Mouse (Mus musculus) forebrain, embryonic 16.5 days (tissue): ENCODE data around the gene Pik3cg. TPM values are rescaled to one million over a fixed set of nuclear protein-coding genes. Genes with fewer than 3 reads are reported as not detected.
A peak's percentile ranks its signal among the peaks of the same experiment; 100 is the strongest.
"Not testable (repeated sequence)": the region's sequence is repeated elsewhere in the genome, so short reads cannot be mapped to it uniquely, and the experiment has no call there.

Experiments
- ATAC-seq: fragments of 200-750 bp; cut with Nextera tagmentation; 2 replicates; pipeline ENCODE4 v1.8.0; 2017; ENCODE audit warnings: mild to moderate bottlenecking, moderate library complexity
- H3K27ac ChIP-seq: fragments of 300-500 bp; sonication (generic); 2 replicates; pipeline ENCODE4 v1.5.1; 2014; ENCODE audit warnings: low read length, control low read depth
- H3K27me3 ChIP-seq: fragments of 300-500 bp; sonication (generic); replicated peaks from 2 replicates; pipeline ENCODE4 v1.6.1; 2014; ENCODE audit warnings: low read length; ENCODE audit not compliant: control insufficient read depth, insufficient read depth
- H3K36me3 ChIP-seq: fragments of 300-500 bp; sonication (generic); 2 replicates; pipeline ENCODE4 v1.6.1; 2014; ENCODE audit not compliant: control insufficient read depth, insufficient read depth
- H3K4me1 ChIP-seq: fragments of 300-500 bp; sonication (generic); replicated peaks from 2 replicates; pipeline ENCODE4 v1.6.1; 2014; ENCODE audit warnings: low read length; ENCODE audit not compliant: control insufficient read depth, insufficient read depth
- H3K4me2 ChIP-seq: fragments of 300-500 bp; sonication (generic); 2 replicates; pipeline ENCODE4 v1.6.1; 2014; ENCODE audit warnings: mild to moderate bottlenecking, low read length, control low read depth
- H3K4me3 ChIP-seq: fragments of 300-500 bp; sonication (generic); replicated peaks from 2 replicates; pipeline ENCODE4 v1.5.1; 2014; ENCODE audit warnings: mild to moderate bottlenecking, low read length, control low read depth
- H3K9ac ChIP-seq: fragments of 300-500 bp; sonication (generic); replicated peaks from 2 replicates; pipeline ENCODE4 v1.6.1; 2014; ENCODE audit warnings: low read depth, low read length, control low read depth
- H3K9me3 ChIP-seq: fragments of 300-500 bp; sonication (generic); 2 replicates; pipeline ENCODE4 v1.6.1; 2016; ENCODE audit warnings: low read length; ENCODE audit not compliant: control insufficient read depth
- WGBS: fragments of 180-500 bp; shearing (Covaris S2); extraction: QIAGEN DNeasy Blood & Tissue Kit; methylation state at CpG from one replicate; pipeline ENCODE4 v1.1.7; 2014; 5-methylcytosine and 5-hydroxymethylcytosine counted together
- polyA plus RNA-seq: library from polyadenylated mRNA; unstranded; fragments of >200 nt; fragmentation: Nextera tagmentation; extraction: Ambion mirVana; gene quantifications from 2 replicates; pipeline ENCODE4 v1.2.1, GENCODE M21; 2015

Gene Pik3cg
- 0.76 and 1.5 TPM in 2 replicates for polyA plus RNA-seq

DNA sequence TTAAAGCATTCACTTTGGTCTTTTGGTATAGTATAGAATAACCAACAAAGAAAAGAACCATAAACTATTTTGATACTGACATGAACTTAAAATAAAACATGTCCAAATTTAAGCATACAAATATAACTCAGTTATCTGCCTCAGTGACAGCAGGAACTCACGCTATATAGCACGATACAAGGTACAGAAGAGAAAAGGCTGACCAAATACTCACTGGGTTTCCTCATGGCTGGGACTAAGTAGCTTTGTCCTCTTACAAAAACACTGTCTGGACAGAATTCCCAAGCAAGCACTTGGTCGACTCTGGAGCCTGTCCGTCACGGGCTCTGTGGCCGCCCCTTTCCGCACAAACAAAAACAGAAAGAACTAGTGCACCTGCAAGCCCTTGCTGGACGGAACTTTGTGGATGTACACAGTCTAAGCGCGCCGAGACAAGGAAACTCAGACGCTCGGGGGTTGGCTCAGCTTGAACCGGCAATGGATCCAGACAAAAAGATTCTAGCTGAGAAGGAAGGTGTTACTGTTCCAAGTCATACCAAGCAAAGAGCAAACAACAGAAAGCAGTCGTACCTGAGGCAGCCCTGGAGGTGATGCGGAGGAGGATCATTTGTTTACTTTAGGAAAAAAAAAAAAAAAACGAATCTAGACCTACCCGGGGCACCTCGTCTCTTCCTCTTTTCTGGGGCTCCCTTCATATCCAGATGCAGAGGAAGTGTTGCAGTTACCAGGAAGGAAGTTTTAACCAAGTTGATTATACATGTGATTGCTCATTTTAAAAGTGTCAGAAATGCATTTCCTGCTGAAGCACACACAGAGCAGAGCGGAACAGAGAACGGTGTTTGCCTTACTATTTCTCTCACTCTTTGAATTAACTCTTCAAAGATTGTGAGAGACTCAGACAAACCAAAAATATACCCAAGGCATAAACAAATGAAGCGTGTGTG lies at the start of gene Pik3cg:
Gene Pik3cg (minus strand): TSS at position 712 of the 944 bp plus-strand sequence.
- ATAC-seq = no peak
- Histone ChIP-seq H3K36me3 (no peaks in the 10 kb centered on the region), H3K9me3 (no peaks in the 10 kb centered on the region), H3K27me3 (no peaks in the 10 kb centered on the region), H3K9ac (no peak within 1 kb of the TSS), H3K4me1 (peaks cover 10% of the 10 kb centered on the region), H3K27ac (no peak within 1 kb of the TSS), H3K4me2 (no peak within 1 kb of the TSS), H3K4me3 (no peak within 1 kb of the TSS)
- WGBS = 58% methylated on average over 22 of the region's 22 CpGs

DNA sequence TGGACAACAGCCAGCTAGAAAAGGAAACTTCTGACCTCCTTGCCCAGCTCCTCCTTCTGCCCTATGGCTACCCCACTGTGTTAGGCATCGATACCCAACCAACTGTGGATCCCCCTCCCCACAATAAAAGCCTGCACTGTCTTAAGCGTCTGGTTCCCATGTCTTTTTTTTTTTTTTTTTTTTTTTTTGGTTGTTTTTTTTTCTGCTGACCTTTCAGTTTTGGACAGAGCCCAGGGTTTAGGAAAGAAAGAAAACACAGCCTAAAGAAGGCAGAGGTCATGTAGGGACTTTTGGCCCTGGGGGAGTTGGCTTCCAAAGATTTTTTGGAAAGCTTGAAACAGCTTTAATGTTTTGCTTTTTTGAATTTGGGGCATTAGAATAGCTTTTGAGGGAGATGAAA lies 40.0 kb upstream of the Pik3cg start:
- Histone ChIP-seq H3K4me1 (no peaks in the 10 kb centered on the region), H3K27me3 (no peaks in the 10 kb centered on the region), H3K36me3 (no peaks in the 10 kb centered on the region), H3K4me2 (no peak overlapping the region), H3K9me3 (no peaks in the 10 kb centered on the region), H3K4me3 (no peak overlapping the region), H3K9ac (no peak overlapping the region), H3K27ac (no peak overlapping the region)
- ATAC-seq = no peak
- WGBS = 65% methylated on average over 2 of the region's 2 CpGs

DNA sequence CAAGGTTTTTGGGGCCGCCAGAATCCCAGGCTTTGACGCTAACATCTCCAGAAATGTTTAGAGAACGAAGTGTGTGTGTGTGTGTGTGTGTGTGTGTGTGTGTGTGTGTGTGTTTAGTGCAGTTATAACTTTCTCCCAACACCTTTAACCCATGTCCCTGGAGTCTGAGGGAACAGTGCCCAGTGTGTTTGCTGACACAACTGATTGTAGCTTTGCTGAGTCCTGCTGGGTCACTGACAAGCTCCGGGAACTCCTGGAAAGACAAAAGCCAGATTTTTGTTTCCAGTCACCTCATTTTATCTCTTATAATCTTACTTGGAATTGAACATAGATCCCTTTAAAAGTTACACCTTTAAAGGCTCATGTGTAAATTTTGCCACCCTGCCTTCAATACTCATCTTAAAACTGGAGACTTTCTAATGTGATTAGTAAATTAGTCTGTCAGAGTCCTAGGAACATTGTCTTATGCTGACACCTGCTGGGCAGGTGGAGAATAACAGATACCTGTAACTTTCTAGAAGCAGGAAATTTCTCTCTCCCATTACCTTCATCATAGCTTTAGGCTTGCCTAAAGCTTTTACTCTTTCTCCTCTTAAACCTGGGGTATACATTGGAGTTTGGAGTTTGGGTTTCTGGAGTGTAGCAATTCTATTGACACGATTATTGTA lies 37.2 kb upstream of the Pik3cg start:
- no peak overlapping the region for H3K9ac ChIP-seq
- 0 out of 2 replicates have a peak, but pooled peaks have one; percentile 23 for ATAC-seq
- WGBS = 72% methylated on average over 5 of the region's 5 CpGs

DNA sequence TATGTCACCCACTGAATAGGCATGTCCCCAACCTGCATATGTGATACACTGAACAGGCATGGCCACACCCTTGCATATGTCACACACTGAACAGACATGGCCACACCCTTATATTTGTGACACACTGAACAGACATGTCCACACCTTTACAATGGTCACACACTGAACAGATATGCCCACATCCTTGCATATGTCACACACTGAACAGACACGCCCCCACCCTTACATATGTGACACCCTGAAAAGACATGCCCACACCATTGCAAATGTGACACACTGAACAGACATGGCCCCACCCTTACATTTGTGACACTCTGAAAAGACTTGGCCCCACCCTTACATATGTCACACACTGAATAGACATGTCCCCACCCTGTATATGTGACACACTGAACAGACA lies 35.1 kb upstream of the Pik3cg start:
- Histone ChIP-seq H3K9me3 (no peaks in the 10 kb centered on the region), H3K4me1 (no peaks in the 10 kb centered on the region), H3K27ac (no peak overlapping the region), H3K9ac (no peak overlapping the region), H3K4me2 (no peak overlapping the region), H3K4me3 (no peak overlapping the region), H3K36me3 (no peaks in the 10 kb centered on the region), H3K27me3 (no peaks in the 10 kb centered on the region)
- ATAC-seq = no peak
- WGBS = 89% methylated on average over 1 of the region's 1 CpGs

More for the DNA sequence above, 37.2 kb upstream of the Pik3cg start:
- Histone ChIP-seq H3K4me3 (no peak overlapping the region), H3K27ac (no peak overlapping the region), H3K27me3 (no peaks in the 10 kb centered on the region), H3K9me3 (no peaks in the 10 kb centered on the region), H3K36me3 (no peaks in the 10 kb centered on the region), H3K4me1 (no peaks in the 10 kb centered on the region), H3K4me2 (no peak overlapping the region)

DNA sequence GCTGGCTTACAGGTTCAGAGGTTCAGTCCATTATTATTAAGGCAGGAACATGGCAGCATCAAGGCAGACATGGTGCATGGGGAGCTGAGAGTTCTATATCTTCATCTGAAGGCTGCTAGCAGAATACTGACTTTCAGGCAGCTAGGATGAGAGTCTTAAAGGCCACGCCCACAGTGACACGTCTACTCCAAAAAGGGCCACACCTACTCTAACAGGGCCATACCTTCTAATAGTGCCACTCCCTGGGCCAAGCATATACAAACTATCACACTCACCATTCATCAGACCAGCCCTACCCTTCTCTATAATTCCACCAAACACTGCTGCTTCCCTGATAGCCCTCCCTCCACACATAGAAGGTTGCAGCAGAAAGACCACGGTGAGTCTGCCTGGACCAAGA lies 30.7 kb upstream of the Pik3cg start:
- H3K36me3 ChIP-seq, H3K4me1 ChIP-seq, H3K27me3 ChIP-seq, ATAC-seq, H3K9ac ChIP-seq, H3K27ac ChIP-seq, H3K4me3 ChIP-seq, H3K4me2 ChIP-seq, H3K9me3 ChIP-seq: not testable (repeated sequence)
- WGBS = 89% methylated on average over 3 of the region's 3 CpGs

DNA sequence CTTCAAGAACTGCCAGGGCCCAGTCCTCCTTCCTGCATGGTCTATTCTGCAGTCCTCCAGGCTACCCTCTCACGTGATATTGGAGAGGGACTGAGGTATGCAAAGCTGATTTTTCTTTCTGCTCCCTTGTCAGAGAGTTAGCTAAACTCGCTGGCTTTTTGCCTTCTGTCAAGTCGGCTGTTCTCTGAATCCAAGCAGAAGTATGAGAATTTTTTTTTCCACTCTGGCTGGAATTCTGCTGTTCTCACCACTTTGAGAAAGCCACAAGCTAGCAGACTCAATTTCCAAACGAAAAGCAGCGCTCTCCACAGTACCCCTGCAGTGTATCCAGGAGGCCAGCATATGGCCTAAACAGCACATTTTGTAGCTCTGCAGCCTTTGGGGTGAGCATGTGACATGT lies 30.0 kb upstream of the Pik3cg start:
- Histone ChIP-seq H3K36me3 (no peaks in the 10 kb centered on the region), H3K4me1 (peaks cover 7% of the 10 kb centered on the region), H3K9ac (no peak overlapping the region), H3K27ac (no peak overlapping the region), H3K27me3 (no peaks in the 10 kb centered on the region), H3K9me3 (no peaks in the 10 kb centered on the region), H3K4me2 (no peak overlapping the region), H3K4me3 (no peak overlapping the region)
- peak; percentile 57 for ATAC-seq
- WGBS = 66% methylated on average over 5 of the region's 5 CpGs

DNA sequence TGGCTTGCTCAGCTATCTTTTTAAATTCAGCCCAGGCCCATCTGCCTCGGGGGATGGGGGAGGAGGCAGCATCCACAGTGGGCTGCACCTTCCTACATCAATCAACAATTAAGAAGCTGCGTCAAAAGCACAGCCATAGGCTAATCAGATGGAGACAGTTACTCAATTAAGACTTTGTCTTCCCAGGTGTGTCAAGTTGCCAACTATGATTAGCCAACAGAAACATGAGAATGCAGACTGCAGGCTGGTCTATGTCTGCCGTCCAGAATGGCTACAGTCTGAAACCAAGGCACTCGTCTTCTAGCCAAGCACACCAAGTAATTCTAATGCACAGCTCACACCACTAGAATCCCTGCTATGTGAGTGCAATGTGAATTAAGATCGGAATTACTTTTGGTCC lies 29.4 kb upstream of the Pik3cg start:
- H3K36me3 ChIP-seq = no peaks in the 10 kb centered on the region
- H3K4me3 ChIP-seq = no peak overlapping the region
- WGBS = 37% methylated on average over 5 of the region's 5 CpGs
- H3K4me1 ChIP-seq = peaks cover 7% of the 10 kb centered on the region
- no peaks in the 10 kb centered on the region for H3K27me3 ChIP-seq
- peak; percentile 43 for ATAC-seq
- H3K9me3 ChIP-seq = no peaks in the 10 kb centered on the region
- no peak overlapping the region for H3K9ac ChIP-seq
- H3K4me2 ChIP-seq = no peak overlapping the region
- no peak overlapping the region; the same call in 1 of the 2 replicates for H3K27ac ChIP-seq

DNA sequence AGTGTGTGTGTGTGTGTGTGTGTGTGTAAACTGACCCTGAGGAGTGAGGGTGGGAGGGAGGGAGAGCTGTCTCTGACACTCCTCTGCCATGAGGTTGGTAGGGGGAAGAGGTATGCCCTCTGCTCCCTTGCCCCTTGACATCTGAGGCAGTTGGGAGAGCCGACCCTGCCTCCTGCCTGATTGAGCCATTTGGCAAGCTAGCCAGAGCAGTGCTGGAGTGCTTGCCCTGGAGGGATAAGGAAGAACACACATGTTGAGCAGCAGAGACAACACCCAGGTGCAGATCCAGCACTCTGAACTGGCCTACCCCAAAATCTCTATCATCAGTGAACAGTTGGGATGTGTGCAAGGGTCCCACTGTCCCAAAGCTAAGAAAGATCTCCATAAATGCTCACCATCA lies 28.7 kb upstream of the Pik3cg start:
- Histone ChIP-seq H3K4me1 (peaks cover 7% of the 10 kb centered on the region), H3K4me2 (no peak overlapping the region), H3K27me3 (no peaks in the 10 kb centered on the region), H3K27ac (no peak overlapping the region), H3K36me3 (no peaks in the 10 kb centered on the region), H3K9ac (no peak overlapping the region), H3K4me3 (no peak overlapping the region), H3K9me3 (no peaks in the 10 kb centered on the region)
- 79% methylated on average over 1 of the region's 1 CpGs for WGBS
- ATAC-seq = no peak

DNA sequence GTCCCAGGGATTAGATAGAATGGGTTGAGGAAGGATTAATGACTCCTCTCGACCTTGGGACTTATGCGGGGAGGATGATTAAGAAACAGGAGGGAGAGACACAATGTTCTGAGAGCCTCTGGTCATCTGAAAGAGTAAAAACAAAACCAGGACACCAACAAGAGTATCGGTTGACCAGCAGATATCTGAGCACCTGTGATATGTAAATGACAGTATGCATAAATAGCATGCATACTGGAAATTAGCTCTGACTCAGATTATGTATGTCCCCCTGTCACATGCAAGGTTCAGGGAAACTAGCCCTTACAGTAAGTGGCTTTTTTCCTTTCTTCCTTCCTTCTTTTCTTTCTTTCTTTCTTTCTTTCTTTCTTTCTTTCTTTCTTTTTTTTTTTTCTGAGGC lies 28.0 kb upstream of the Pik3cg start:
- ATAC-seq = no peak
- Histone ChIP-seq H3K27ac (no peak overlapping the region), H3K27me3 (no peaks in the 10 kb centered on the region), H3K4me1 (peaks cover 7% of the 10 kb centered on the region), H3K4me3 (no peak overlapping the region), H3K9me3 (no peaks in the 10 kb centered on the region), H3K9ac (no peak overlapping the region), H3K36me3 (no peaks in the 10 kb centered on the region), H3K4me2 (no peak overlapping the region)
- 86% methylated on average over 3 of the region's 3 CpGs for WGBS
